Mouse (Mus musculus) cerebellum, postnatal 25 days (tissue): ENCODE results near the gene Enpep.

Source experiments
- DNase-seq, 2 experiments: peaks; one replicate each; pipeline ENCODE4 v3.0.0; 2021; ENCODE audit warnings: mixed read lengths in 2 of 2

Enpep gene

GRCm38 (mm10) chr3:129311951-129312350 lies 20.6 kb downstream of the Enpep start:
- DNase-seq: no peak

- no peak for DNase-seq
These were observed 22.6 kb downstream of the Enpep start for GRCm38 (mm10) chr3:129309926-129310325.

GRCm38 (mm10) chr3:129308876-129309275 lies 23.6 kb downstream of the Enpep start:
- DNase-seq: no peak

GRCm38 (mm10) chr3:129308102-129308752 lies 24.3 kb downstream of the Enpep start:
- DNase-seq: peak in 1 of 2 experiments; percentile 31

- peak; percentile 20 to 60 for DNase-seq
These were observed 28.6 kb downstream of the Enpep start for GRCm38 (mm10) chr3:129303941-129304340.

GRCm38 (mm10) chr3:129299874-129300273 lies 32.6 kb downstream of the Enpep start:
- DNase-seq: peak in 1 of 2 experiments; percentile 8

- DNase-seq: no peak
These were observed 33.9 kb downstream of the Enpep start for GRCm38 (mm10) chr3:129298606-129299005.

GRCm38 (mm10) chr3:129296994-129297393 lies 35.5 kb downstream of the Enpep start:
- DNase-seq: peak in 1 of 2 experiments; percentile 9

- no peak for DNase-seq
These were observed 36.6 kb downstream of the Enpep start for GRCm38 (mm10) chr3:129295883-129296282.

GRCm38 (mm10) chr3:129289536-129289935 lies 43.0 kb downstream of the Enpep start:
- no peak for DNase-seq

- DNase-seq: no peak
These were observed 45.4 kb downstream of the Enpep start for GRCm38 (mm10) chr3:129287140-129287539.

- no peak for DNase-seq
These were observed 46.1 kb downstream of the Enpep start for GRCm38 (mm10) chr3:129286426-129286825.

GRCm38 (mm10) chr3:129284326-129284725 lies 48.2 kb downstream of the Enpep start:
- DNase-seq: no peak

- no peak for DNase-seq
These were observed 53.1 kb downstream of the Enpep start for GRCm38 (mm10) chr3:129279441-129279840.

GRCm38 (mm10) chr3:129273156-129273831 lies 59.2 kb downstream of the Enpep start:
- DNase-seq: no peak

- DNase-seq: no peak
These were observed 62.5 kb downstream of the Enpep start for GRCm38 (mm10) chr3:129270044-129270443.

GRCm38 (mm10) chr3:129268886-129269683 lies 63.4 kb downstream of the Enpep start:
- no peak for DNase-seq

GRCm38 (mm10) chr3:129258497-129258896 lies 74.0 kb downstream of the Enpep start:
- DNase-seq: no peak

GRCm38 (mm10) chr3:129256766-129257165 lies 75.8 kb downstream of the Enpep start:
- DNase-seq: peak; percentile 6 to 20

- peak; percentile 10 to 23 for DNase-seq
These were observed 76.2 kb downstream of the Enpep start for GRCm38 (mm10) chr3:129256283-129256682.

- peak in 1 of 2 experiments; percentile 5 for DNase-seq
These were observed 78.3 kb downstream of the Enpep start for GRCm38 (mm10) chr3:129254246-129254645.

GRCm38 (mm10) chr3:129250997-129251396 lies 81.5 kb downstream of the Enpep start:
- DNase-seq: no peak

GRCm38 (mm10) chr3:129238664-129239258 lies 93.8 kb downstream of the Enpep start:
- no peak for DNase-seq
